Mouse (Mus musculus) midbrain, embryonic 11.5 days (tissue): Measurements from ENCODE around the gene Klk15. TPM values are rescaled to one million over a fixed set of nuclear protein-coding genes. Genes with fewer than 3 reads are reported as not detected.

Source experiments
- ATAC-seq: fragments of 200-750 bp; cut with Nextera tagmentation; 2 replicates; pipeline ENCODE4 v1.8.0; 2017; ENCODE audit warnings: moderate TSS enrichment, moderate library complexity; ENCODE audit not compliant: low FRiP score
- DNase-seq: peaks from one replicate; pipeline ENCODE4 v3.0.0; 2015; ENCODE audit warnings: low spot score; ENCODE audit errors: missing footprints
- H3K27ac ChIP-seq: fragments of 300-500 bp; sonication (generic); 2 replicates; pipeline ENCODE4 v1.5.1; 2014; ENCODE audit warnings: low read depth, low read length
- H3K27me3 ChIP-seq: fragments of 300-500 bp; sonication (generic); 2 replicates; pipeline ENCODE4 v1.6.1; 2014; ENCODE audit warnings: mild to moderate bottlenecking, low read length, moderate library complexity, mixed read lengths; ENCODE audit not compliant: control insufficient read depth, insufficient read depth
- H3K36me3 ChIP-seq: fragments of 300-500 bp; sonication (generic); 2 replicates; pipeline ENCODE4 v1.6.1; 2014; ENCODE audit warnings: mild to moderate bottlenecking, low read length, moderate library complexity, mixed read lengths; ENCODE audit not compliant: control insufficient read depth, insufficient read depth
- H3K4me1 ChIP-seq: fragments of 300-500 bp; sonication (generic); 2 replicates; pipeline ENCODE4 v1.6.1; 2014; ENCODE audit warnings: low read length; ENCODE audit not compliant: control insufficient read depth, insufficient read depth
- H3K4me2 ChIP-seq: fragments of 300-500 bp; sonication (generic); 2 replicates; pipeline ENCODE4 v1.6.1; 2014; ENCODE audit warnings: mild to moderate bottlenecking, moderate library complexity
- H3K4me3 ChIP-seq: fragments of 300-500 bp; sonication (generic); 2 replicates; pipeline ENCODE4 v1.5.1; 2014; ENCODE audit warnings: low read depth, low read length
- H3K9ac ChIP-seq: fragments of 300-500 bp; sonication (generic); 2 replicates; pipeline ENCODE4 v1.6.1; 2014; ENCODE audit warnings: low read length
- H3K9me3 ChIP-seq: fragments of 300-500 bp; sonication (generic); 2 replicates; pipeline ENCODE4 v1.6.1; 2016; ENCODE audit warnings: low read length; ENCODE audit not compliant: control insufficient read depth
- WGBS: fragments of 180-500 bp; shearing (Covaris S2); extraction: QIAGEN DNeasy Blood & Tissue Kit; methylation state at CpG from one replicate; pipeline ENCODE4 v1.1.7; 2014; 5-methylcytosine and 5-hydroxymethylcytosine counted together
- polyA plus RNA-seq: library from polyadenylated mRNA; unstranded; fragments of >200 nt; fragmentation: Nextera tagmentation; extraction: Ambion mirVana; gene quantifications from 2 replicates; pipeline ENCODE4 v1.2.1, GENCODE M21; 2014

Gene Klk15
- polyA plus RNA-seq = not detected in 2 replicates

DNA sequence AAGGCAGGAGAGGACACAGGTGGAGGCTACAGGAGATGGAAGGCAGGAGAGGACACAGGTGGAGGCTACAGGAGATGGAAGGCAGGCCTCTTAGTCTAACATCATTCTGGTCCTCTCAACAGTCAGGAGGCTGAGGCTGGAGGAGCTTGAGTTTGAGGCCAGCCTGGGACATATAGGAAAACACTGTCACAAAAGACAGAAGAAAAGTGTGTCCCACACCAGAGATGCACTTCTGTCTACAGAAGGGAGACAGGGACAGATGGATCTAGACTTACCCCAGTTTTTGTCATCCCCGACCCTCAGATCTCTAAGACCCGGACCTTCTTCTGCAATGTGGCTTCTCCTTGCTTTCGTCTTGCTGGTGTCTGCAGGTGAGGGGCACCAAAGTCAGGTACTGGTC lies at the start of gene Klk15:
TSS of gene Klk15 (plus strand) at position 301 of the 400 bp plus-strand sequence.
- Histone ChIP-seq H3K27me3 (no peaks in the 10 kb centered on the region), H3K9ac (no peak within 1 kb of the TSS), H3K4me2 (no peak within 1 kb of the TSS), H3K27ac (no peak within 1 kb of the TSS), H3K9me3 (no peaks in the 10 kb centered on the region), H3K4me1 (no peaks in the 10 kb centered on the region), H3K4me3 (no peak within 1 kb of the TSS), H3K36me3 (no peaks in the 10 kb centered on the region)
- ATAC-seq (no peak), DNase-seq (no peak)
- WGBS = 83% methylated on average over 3 of the region's 3 CpGs

DNA sequence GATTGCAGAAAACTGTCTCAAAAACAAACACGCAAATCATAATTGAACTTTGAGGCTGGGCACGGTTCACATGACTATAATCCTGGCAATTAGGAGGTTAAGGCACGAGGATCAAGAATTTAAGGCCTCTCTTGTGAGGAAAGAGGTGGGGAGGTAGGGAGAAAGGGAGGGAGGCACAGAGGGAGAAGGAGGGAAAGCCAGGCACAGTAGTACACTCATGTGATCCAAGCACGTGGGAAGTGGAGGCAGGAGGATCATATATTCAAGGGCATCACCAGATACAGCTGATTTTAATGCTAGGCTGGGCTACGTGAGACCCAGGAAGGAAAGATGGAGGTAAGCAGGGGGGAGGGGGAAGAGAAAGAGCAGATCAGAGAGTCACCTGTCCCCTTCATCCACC lies 42.2 kb upstream of the Klk15 start:
- Histone ChIP-seq H3K4me3 (no peak overlapping the region), H3K9ac (no peak overlapping the region), H3K27me3 (no peaks in the 10 kb centered on the region), H3K9me3 (no peaks in the 10 kb centered on the region), H3K4me1 (no peaks in the 10 kb centered on the region), H3K36me3 (no peaks in the 10 kb centered on the region), H3K4me2 (no peak overlapping the region), H3K27ac (no peak overlapping the region)
- no peak for ATAC-seq
- 72% methylated on average over 5 of the region's 5 CpGs for WGBS
- no peak for DNase-seq

DNA sequence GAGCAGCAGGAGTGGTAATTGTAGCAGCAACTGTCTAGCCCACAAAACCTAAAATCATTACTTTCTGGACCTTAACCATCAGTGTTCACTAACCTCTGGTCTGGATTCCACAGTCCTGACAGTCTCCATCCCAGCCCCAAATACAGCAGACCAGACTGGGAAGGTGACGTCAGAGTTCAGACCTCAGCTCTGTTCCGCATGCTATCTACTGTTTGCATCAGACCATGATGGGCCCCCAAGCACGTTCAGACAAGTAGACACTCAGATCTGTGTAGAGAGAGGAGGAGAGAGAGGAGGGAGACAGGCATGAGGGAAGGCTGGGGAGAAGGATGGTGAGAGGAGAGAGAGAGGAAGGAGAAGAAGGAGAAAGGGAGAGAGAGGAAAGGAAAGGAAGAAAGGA lies 41.8 kb upstream of the Klk15 start:
- DNase-seq = no peak
- H3K27me3 ChIP-seq = no peaks in the 10 kb centered on the region
- H3K9me3 ChIP-seq = no peaks in the 10 kb centered on the region
- H3K27ac ChIP-seq = no peak overlapping the region
- WGBS = 64% methylated on average over 3 of the region's 3 CpGs
- no peak for ATAC-seq
- no peak overlapping the region for H3K9ac ChIP-seq
- no peaks in the 10 kb centered on the region for H3K4me1 ChIP-seq
- no peak overlapping the region for H3K4me2 ChIP-seq
- no peaks in the 10 kb centered on the region for H3K36me3 ChIP-seq
- no peak overlapping the region for H3K4me3 ChIP-seq

DNA sequence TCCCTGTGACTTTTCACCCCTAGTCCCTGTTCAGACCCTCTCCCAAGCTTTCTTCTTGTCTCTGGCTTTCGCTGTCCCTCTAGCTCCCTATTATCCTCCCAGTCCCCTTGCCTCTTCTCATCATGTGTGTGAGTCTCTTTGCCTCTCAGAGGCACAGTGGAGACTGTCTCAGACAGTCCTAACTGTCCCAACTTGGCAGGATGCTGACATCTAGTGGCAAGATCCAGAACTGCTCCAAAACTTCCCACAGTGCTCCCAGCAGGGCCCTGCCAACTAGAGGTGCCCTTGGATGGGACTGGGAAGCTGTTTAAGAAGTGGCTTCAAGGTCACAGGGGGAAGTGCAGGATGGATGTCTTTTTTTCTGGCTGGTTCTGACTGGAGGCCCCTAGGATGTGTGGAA lies 38.7 kb upstream of the Klk15 start:
- WGBS = 12% methylated on average over 1 of the region's 1 CpGs
- ATAC-seq (peak; percentile 91), DNase-seq (peak; percentile 99)
- Histone ChIP-seq H3K9ac (no peak overlapping the region), H3K9me3 (no peaks in the 10 kb centered on the region), H3K36me3 (no peaks in the 10 kb centered on the region), H3K4me3 (no peak overlapping the region), H3K27me3 (no peaks in the 10 kb centered on the region), H3K27ac (no peak overlapping the region), H3K4me2 (no peak overlapping the region), H3K4me1 (no peaks in the 10 kb centered on the region)

DNA sequence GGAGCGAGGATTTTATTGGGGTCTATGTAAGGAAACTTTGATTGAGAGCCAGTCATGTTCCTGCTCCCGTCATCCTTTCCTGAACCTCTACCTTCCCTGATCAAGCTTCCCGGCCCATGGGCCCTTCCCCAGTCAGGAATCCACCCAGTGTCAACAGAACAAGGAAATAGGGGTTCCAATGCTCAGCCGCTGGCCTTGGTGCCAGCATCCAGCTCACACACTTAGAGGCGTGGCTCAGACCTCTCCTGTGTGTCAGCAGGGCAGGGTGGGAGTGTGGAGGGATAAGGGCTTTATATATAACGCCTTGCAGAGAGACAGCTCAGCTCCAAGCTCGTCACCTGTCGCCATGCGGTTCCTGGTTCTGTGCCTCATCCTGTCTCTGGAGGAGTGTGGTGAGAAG lies 18.7 kb upstream of the Klk15 start:
- WGBS = 80% methylated on average over 9 of the region's 9 CpGs
- H3K4me1 ChIP-seq = no peaks in the 10 kb centered on the region
- H3K27me3 ChIP-seq = no peaks in the 10 kb centered on the region
- no peaks in the 10 kb centered on the region for H3K9me3 ChIP-seq
- DNase-seq (no peak), ATAC-seq (no peak)
- H3K4me3 ChIP-seq = no peak overlapping the region
- no peak overlapping the region for H3K27ac ChIP-seq
- no peak overlapping the region for H3K9ac ChIP-seq
- H3K4me2 ChIP-seq = no peak overlapping the region
- no peaks in the 10 kb centered on the region for H3K36me3 ChIP-seq

DNA sequence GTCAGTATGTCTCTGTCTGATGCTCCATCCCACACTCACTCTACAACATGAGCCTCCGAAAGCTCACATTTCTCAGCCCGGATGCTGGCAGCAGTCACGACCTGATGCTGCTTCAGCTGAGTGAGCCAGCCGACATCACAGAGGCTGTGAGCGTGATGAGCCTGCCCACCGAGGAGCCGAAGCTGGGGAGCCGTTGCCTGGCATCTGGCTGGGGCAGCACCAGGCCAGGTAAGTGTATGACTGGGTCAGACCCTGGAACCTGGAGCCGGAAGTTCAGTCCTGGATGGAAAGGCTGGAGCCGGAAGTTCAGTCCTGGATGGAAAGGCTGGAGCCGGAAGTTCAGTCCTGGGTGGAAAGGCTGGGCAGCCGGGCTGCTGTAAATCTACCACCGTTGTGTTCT lies 15.1 kb upstream of the Klk15 start:
- WGBS = 87% methylated on average over 13 of the region's 13 CpGs
- no peak overlapping the region for H3K9ac ChIP-seq
- H3K4me2 ChIP-seq = no peak overlapping the region
- DNase-seq (no peak), ATAC-seq (no peak)
- H3K27ac ChIP-seq = no peak overlapping the region
- H3K9me3 ChIP-seq = no peaks in the 10 kb centered on the region
- H3K27me3 ChIP-seq = no peaks in the 10 kb centered on the region
- H3K36me3 ChIP-seq = no peaks in the 10 kb centered on the region
- no peaks in the 10 kb centered on the region for H3K4me1 ChIP-seq
- H3K4me3 ChIP-seq = no peak overlapping the region

DNA sequence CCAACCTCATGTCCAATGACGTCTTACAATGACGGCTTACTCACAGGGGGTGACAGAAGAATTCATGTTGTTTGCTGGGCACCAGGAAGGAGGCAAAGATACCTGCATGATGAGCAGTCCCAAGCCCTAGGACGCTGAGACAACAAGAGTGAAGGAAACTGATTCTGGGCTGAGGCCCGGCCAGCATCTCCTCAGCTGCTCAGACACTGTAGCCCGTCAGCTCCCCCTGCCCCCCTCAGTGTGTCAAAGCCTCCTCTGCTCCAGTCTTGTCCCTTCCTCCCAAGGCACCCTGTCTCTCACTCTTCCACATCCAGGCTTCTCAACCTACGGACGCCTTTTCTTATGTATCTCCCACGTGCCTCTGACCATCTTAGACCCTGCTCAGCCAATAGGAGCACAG lies 14.7 kb upstream of the Klk15 start:
- ATAC-seq = no peak
- 75% methylated on average over 8 of the region's 8 CpGs for WGBS
- DNase-seq = no peak
- Histone ChIP-seq H3K9me3 (no peaks in the 10 kb centered on the region), H3K4me2 (no peak overlapping the region), H3K4me1 (no peaks in the 10 kb centered on the region), H3K4me3 (no peak overlapping the region), H3K9ac (no peak overlapping the region), H3K27ac (no peak overlapping the region), H3K36me3 (no peaks in the 10 kb centered on the region), H3K27me3 (no peaks in the 10 kb centered on the region)

DNA sequence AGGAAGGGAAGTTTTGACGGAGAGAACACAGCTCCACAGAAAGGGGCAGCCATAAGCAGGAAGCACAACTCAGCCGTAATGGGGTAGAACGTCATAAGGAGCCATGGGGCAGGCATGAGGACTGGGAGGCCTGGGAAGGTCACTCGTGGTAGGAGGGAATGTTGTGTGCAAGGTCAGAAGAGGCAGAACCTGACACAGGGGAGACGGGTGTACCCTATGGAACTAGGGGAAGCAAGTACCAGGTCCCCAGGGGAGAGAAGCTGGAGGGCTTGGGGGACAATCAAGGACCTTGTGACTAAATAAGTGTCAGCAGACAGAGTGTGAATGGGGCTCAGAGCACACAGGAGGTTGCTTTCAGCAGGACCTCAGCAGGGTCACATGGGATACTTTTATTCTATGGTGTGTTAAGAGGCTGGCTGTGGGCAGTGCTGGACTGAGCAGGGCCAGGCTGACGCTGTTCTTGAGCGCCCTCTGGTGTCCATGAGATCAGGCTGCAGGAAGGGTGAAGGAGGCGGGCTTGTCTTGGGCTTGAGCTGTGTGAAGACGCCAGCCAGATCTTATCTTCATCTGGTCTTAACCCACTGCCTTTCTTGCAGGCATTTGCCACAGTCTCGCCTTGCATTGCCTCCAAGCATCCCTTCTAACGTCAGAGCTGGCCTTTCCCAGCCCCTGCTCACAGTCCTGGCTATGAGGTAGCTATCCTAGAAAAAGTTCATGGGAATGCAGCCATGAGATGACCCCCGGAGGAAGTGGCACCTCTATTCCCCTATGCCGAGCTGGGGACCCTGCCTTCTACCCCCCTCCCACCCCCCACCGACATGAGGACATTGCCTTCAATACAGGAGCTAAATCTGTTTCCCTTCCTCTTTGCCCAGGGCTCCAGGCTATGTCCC lies 13.7 kb upstream of the Klk15 start:
- H3K9ac ChIP-seq = no peak overlapping the region
- H3K9me3 ChIP-seq = no peaks in the 10 kb centered on the region
- WGBS = 32% methylated on average over 14 of the region's 14 CpGs
- H3K4me1 ChIP-seq = no peaks in the 10 kb centered on the region
- no peak overlapping the region for H3K4me2 ChIP-seq
- no peaks in the 10 kb centered on the region for H3K36me3 ChIP-seq
- H3K27ac ChIP-seq = no peak overlapping the region
- H3K4me3 ChIP-seq = no peak overlapping the region
- ATAC-seq (peak; percentile 89), DNase-seq (peak; percentile 93)
- no peaks in the 10 kb centered on the region for H3K27me3 ChIP-seq

DNA sequence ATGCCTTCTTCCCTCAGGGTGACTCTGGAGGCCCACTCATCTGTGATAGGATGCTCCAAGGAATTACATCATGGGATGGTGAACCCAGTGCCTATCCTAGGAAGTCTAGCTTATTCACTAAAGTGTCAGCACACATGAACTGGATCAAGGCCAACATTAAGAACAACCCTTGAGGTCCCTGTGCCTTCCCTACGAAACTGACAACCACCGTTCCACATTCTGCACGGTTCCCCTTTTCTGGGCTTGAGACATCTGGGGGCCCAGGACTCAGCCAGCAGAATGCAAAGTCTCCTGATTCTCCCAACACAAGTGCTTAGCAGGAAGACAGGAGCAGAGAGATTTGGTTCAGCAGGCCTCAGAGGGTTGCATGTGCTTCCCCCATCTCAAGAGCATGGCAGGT lies 13.0 kb upstream of the Klk15 start:
- Histone ChIP-seq H3K9me3 (no peaks in the 10 kb centered on the region), H3K4me1 (no peaks in the 10 kb centered on the region), H3K27ac (no peak overlapping the region), H3K4me3 (no peak overlapping the region), H3K9ac (no peak overlapping the region), H3K36me3 (no peaks in the 10 kb centered on the region), H3K4me2 (no peak overlapping the region), H3K27me3 (no peaks in the 10 kb centered on the region)
- 93% methylated on average over 3 of the region's 3 CpGs for WGBS
- no peak for ATAC-seq
- no peak for DNase-seq
